Mouse (Mus musculus): ENCODE measurements around the gene Fbln5.
A peak's percentile ranks its signal among the peaks of the same experiment; 100 is the strongest.

Fbln5 gene

DNA sequence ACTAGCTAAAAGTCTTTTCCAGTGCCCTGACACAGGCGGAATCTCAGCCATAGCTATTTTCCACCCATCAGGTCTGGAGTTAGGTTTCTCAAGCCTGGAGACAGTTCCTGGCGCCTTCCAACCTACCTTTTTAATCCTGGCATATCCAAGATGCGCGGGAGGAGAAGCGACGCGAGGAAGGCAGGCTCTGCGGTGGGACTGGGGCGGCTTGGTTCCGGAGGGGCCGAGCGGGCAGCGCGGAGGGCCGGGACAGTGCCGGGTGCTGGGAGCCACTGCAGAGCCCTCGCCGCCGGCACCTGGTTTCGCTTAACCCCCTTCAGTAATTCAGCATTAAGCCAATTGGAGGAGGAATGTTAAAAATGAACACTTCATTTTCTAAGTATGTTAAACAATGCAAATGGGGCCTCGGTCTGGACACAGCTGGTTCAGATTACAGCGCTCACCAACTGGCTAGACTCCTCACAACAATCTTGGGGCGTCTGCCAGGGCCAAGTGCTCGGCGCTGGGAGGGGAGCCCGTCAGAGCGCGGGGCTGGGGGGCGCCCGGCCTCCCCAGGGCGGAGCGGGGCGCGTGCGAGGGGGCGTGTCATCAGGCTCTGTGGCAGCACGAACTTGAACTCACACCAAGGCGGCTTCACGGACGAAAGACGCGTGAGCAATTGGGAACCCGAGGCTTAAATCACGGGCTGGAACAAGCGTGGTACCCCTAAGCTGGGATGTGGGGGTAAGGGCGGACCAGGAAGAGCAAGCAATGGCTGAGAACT, at the start of gene Fbln5:
TSS of gene Fbln5 (minus strand) at position 448 of the 763 bp plus-strand sequence.
- DNase-seq (ENCODE audit: low read depth, low spot score): peak; percentile 80

GRCm38 (mm10) chr12:101862286-101862964, 43.6 kb upstream of the Fbln5 start:
- DNase-seq (ENCODE audit: low read depth, low spot score): no peak

DNA sequence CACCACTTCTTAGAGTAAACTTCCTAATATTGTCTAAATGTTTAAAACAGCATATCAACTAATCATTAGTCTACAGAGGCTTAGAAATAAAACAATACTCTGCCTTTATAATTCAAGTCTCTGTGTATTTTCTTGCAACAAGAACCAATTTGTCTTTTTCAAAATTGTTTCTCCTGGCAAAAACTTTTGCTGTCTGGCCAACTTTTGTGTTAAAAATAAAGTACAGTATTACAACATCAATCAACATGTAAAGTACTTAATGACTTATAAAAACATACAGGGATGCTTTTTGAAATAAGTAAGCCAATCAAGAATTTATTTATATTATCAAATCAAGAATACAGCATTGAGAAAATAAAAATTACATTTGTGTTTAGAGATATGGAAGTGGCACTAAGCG, 41.4 kb upstream of the Fbln5 start:
- DNase-seq (ENCODE audit: low read depth, low spot score): no peak

DNA sequence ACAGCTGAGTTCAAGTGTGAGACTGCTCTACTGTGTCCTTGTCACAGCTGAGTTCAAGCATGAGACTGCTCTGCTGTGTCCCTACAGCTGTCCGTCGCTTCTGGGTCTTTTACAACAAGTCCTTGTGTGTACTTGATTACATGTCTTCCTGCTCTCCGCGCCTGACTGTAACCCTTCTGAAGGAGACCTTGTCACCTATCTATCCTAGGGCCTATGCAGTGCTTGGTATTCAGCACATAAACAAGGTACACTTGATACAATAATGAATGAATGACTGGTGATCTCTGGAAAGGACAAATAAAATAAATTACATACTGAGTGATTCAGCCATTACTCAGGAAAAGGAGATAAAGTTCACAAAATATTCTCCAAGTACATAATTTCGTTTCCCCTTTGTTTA, 39.2 kb upstream of the Fbln5 start:
- DNase-seq (ENCODE audit: low read depth, low spot score): no peak

- peak; percentile 14 for DNase-seq (ENCODE audit: low read depth, low spot score)
Measured at GRCm38 (mm10) chr12:101854336-101854735, 35.5 kb upstream of the Fbln5 start.

- DNase-seq (ENCODE audit: low read depth, low spot score): peak; percentile 81
Measured at GRCm38 (mm10) chr12:101851846-101852564, 33.1 kb upstream of the Fbln5 start.

GRCm38 (mm10) chr12:101851314-101851713, 32.5 kb upstream of the Fbln5 start:
- DNase-seq (ENCODE audit: low read depth, low spot score): no peak

GRCm38 (mm10) chr12:101836546-101837274, 17.9 kb upstream of the Fbln5 start:
- no peak for DNase-seq (ENCODE audit: low read depth, low spot score)

- no peak for DNase-seq (ENCODE audit: low read depth, low spot score)
Measured at GRCm38 (mm10) chr12:101834715-101835114, 15.9 kb upstream of the Fbln5 start.

DNA sequence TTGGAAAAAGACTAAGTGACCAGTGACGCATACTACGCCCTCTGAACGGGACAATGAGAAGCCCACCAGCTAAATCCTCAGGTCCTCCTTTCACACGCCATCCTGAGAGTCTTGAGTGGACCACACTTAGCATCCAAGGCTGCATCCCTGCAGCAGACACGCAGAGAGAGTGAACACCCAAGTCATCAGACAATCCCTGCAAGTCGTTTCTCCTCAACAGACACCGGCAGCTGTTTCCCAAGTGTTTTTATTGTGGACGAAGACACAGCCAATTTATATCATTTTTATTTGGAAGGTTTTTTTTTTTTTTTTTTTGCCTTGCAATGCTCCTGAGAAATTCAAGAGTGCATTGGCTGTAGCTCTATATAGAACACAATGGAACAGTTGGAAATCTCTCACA, 14.9 kb upstream of the Fbln5 start:
- no peak for DNase-seq (ENCODE audit: low read depth, low spot score)

DNA sequence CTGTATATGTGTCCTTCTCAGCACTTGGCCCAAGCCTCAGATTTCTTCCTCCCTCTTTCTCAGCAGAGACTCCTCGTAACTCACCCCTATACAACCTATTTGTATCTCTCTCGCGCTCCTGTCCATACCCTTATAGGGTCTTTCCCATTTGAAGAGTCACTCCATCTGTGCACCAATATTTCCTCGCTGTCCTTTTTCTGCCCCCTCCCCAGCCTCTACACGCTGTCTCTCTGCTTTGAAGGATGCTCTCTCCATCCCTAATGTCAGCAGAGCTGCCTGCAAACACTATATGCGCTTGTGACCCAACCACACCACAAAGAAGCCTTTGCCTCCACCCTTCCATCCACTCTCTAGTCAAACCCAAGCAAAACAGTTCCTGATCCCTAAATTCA, 14.3 kb upstream of the Fbln5 start:
- DNase-seq (ENCODE audit: low read depth, low spot score): no peak

DNA sequence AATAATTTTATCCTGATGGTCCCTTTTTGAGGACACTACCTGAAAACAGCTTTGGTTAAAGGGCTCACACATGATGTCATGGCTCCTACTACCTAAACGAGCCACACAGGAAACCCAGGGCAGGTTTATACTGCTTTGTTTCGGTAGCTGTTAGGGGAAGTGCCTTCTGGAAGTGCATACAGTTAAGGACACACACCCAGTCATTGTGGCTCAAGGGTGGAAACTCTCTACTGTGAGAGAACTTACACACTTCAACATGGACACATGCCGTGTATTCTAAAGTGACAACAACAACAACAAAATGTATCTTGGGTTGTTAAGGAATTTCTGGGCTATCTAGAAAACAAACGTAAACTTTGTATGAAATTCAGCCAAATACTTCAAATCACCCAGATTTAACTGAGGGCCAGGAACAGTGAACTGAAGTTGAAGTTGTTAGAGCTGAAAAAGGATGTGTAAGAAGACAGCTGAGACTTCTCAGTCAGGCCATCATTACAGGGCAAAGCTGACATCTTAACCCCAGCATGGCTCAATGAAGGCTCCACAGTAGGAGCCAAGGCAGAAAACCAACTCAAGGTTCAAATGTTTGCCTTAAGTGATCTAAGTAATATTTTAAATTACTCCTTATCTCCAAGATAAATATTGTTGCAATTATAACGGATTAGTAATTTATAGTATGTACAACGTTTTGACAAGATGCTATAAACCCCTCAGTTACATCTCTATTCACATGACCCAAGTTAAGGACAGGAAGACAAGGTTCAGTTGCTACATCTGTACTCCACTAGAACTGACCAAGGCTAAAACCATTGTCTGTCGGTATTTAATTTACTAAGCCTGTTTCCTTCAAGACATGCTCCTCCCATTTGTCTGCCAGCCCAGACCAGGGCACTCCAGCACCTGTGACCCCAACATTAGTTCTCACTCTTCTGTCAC, 13.6 kb upstream of the Fbln5 start:
- no peak for DNase-seq (ENCODE audit: low read depth, low spot score)

- no peak for DNase-seq (ENCODE audit: low read depth, low spot score)
Measured at GRCm38 (mm10) chr12:101831221-101831620, 12.4 kb upstream of the Fbln5 start.

GRCm38 (mm10) chr12:101823161-101823560, 4.3 kb upstream of the Fbln5 start:
- no peak for DNase-seq (ENCODE audit: low read depth, low spot score)

GRCm38 (mm10) chr12:101821596-101821995, 2.7 kb upstream of the Fbln5 start:
- DNase-seq (ENCODE audit: low read depth, low spot score): no peak

DNA sequence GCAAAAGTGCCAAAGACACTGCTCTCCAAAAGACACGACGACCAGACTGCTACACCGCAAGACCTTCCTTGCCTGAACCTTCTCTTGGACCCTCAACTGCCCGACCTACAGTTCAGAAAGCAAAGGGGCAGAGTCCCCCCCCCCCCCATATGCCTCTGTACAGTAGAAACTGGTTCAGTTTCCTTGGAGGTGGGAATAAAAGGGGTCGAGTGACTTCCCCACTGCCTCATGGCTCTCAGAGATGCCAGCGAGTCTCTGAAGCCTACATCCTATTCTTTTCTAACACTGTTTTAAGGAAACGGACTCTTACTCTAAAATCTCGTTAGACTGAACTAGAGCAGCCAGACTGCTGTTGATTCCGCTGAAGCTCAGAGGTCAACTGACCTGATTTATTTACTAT, 715 bp upstream of the Fbln5 start:
- no peak for DNase-seq (ENCODE audit: low read depth, low spot score)

GRCm38 (mm10) chr12:101818246-101818607, 628 bp downstream of the Fbln5 start:
- DNase-seq (ENCODE audit: low read depth, low spot score): no peak

DNA sequence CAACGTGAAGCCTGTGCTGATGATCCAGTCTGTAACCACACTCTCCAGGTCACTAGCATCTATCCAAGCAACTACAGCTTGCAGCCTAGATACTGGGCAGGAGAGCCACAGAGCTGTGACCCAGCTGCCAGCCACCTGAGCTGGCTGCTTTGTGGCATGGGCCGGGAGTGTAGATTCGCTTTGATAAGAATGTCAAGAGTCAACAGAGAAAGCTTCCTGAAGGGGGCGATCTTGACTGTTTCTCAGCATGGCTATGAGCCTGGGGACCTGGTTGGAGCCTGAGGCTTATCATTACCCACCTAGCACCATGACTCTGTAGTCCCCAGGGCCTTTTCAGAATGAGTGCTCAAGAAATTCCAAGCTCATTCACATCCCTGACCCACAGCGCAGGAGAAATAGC, 2.0 kb downstream of the Fbln5 start:
- peak; percentile 75 for DNase-seq (ENCODE audit: low read depth, low spot score)

DNA sequence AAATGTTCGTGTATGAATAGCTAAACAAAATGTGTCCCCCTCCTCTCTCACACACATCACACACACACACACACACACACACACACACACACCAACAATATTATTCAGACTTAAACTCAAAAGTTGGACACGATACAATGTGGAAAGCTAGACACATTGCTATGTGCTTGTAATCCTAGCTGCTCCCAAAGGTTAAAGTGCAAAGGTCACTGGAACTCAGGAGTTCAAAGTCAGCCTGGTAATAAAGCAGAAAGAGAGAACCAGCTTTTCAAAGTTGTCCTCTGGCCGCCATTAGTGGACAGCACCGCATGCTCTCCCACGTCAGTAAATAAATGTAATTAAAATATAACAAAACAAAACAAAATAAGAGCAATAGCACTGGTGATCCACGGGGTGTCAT, 3.1 kb downstream of the Fbln5 start:
- no peak for DNase-seq (ENCODE audit: low read depth, low spot score)

DNA sequence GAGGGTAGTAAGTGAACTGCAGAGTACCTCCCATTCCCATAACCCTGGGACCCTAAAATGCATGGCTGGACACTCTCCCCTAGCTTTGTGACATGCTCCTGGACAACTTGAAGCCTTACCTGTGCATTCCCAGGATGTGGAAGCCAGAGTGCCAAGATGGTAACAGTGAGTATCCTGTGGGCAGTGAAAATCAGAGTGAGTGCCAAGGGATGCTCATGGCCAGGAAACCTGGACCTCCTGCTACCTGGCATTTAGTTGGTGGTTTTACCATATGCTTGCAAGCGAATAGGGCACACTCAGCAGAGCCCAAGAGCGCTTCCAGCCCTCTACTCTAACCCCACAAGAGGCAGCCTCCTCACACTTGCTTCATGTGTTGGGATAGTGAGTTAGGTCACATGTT, 4.4 kb downstream of the Fbln5 start:
- no peak for DNase-seq (ENCODE audit: low read depth, low spot score)

DNA sequence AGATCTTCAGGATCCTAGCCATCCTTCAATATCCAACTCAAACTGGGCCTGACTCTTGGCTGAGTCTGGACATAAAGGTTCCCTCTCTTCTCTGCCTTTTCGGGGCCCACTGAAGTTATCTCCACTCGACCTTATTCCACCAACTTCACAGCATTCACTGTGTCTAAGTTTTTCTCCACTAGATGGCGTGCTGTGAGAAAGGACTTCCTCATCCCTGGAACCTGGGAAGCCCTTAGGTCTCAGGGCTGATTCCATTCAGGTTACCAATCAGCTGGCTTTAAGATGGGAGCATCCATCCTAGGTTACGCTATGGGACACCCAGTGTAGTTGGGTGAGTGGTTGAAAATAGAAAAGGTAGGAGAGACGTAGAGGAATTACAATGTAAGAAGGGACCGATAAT, 7.7 kb downstream of the Fbln5 start:
- DNase-seq (ENCODE audit: low read depth, low spot score): peak; percentile 40

Data from 3T3-L1 (cell line).